Mouse (Mus musculus) adrenal gland, postnatal 10 days (tissue): ENCODE data around the gene Olfr837. TPM values are rescaled to one million over a fixed set of nuclear protein-coding genes. Genes with fewer than 3 reads are reported as not detected.
"Not testable (repeated sequence)": the region's sequence is repeated elsewhere in the genome, so short reads cannot be mapped to it uniquely, and the experiment has no call there.

Experiments
- DNase-seq: peaks from one replicate; pipeline ENCODE4 v3.0.0; 2021; ENCODE audit warnings: mixed read lengths
- long read RNA-seq, 2 experiments: library from polyadenylated mRNA; stranded (forward); transcript quantifications; one replicate each; pipeline ENCODE4 v2.0.0; 2021
- total RNA-seq, 2 experiments: library from RNA; stranded (reverse); gene quantifications; 2 replicates each; pipeline ENCODE4 v1.2.3; 2021

The Olfr837 gene
- total RNA-seq = not detected
- long read RNA-seq, experiment 1 = 0 reads
- long read RNA-seq, experiment 2 = 0 reads

DNA sequence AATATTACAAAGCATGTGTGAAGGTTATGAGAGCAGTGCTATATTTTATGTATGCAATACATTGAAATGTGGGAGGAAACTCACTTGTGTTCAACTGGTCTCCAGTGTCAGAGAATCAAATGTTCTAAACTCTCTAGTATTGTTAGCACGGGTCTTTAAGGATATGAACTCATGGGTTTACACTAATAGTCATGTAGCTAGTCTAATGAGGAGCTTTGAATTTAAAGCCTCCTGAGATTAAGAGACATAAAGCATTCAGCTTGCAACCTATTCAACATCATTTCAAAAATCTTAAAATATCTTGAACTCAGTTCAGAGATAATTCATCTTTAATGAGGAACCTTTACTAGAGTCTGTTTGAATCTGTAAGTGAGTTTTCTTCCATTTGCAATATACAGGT, at the start of gene Olfr837:
Olfr837 (plus strand) TSS at position 301 of the 400 bp plus-strand sequence.
- DNase-seq = no peak

DNA sequence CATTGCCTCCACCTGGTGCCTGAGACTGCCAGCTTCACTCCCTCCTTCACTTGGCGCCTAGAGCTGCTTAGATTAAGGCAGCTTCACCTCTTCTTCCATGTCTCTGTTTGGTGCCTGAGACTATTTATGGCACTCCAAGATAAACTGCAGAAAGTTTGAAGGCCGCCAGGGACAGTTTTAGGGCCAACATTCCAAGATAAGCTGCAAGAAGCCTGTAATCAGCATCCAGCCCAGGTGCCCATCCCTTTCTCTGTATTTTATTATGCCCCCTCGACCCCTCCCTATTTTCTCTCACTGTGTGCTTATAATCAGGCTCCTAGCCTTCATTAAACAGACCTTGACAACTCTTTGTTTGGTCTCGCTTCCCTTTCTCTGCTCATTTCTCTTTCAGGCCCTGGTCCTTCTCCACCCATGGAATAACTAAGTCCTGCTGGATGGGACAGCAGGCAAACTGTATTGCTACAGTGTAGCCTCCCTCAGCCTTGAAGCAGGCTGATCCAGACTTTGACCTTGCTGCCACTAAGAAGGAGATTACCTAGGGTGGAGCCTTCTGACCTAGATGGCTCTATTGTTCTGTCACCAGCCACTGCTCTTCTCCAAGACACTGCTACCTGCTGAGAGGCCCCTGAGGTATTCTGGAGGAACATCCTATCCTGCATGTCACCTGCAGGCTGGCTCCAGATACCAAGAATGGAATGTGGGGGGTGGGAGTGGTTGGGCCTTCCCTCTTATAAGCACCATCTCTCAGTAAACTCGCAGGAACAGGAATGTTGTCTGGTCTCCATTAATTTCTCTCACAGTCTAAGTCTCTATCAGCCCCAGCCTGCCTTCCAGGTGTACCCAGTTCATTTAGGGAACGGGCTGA, 43.0 kb upstream of the Olfr837 start:
- DNase-seq = not testable (repeated sequence)

DNA sequence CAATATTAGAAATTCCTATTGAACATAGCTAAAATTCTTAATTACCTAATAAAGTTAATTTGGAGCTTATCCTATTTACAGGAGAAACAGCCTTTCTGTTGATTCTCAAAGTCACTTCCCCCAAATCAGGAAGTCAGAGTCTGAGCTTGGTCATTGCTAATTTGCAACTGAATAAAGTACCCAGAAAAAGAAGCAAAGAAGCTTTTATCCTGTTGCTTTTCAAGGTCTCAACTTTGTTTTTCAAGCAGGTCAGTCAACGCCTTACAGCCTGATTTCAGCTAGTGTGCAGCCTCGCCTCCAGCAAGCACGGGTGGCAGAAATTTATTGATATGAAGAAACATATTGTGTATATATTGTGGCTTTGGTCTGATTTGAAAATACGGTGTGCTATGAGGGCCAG, 38.8 kb upstream of the Olfr837 start:
- no peak for DNase-seq

DNA sequence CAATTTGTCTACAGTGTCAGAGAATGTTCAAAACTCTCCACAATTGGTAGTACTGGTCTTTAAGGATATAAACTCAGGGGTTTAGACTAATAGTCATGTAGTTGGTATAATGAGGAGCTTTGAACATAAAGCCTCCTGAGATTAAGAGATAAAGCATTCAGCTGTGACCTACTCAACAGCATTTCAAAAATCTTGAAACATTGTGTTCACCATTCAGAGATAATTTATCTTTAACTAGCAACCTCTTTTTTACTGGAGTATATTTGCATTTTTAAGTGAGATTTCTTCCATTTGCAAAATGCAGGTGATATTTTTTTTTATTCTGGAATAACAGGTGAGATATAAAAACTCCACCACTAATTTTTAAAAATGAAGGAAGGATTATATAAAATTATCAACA, 16.0 kb upstream of the Olfr837 start, which contains the start of gene Olfr836:
Olfr836 (plus strand) TSS at position 301 of the 400 bp plus-strand sequence.
- DNase-seq = no peak

DNA sequence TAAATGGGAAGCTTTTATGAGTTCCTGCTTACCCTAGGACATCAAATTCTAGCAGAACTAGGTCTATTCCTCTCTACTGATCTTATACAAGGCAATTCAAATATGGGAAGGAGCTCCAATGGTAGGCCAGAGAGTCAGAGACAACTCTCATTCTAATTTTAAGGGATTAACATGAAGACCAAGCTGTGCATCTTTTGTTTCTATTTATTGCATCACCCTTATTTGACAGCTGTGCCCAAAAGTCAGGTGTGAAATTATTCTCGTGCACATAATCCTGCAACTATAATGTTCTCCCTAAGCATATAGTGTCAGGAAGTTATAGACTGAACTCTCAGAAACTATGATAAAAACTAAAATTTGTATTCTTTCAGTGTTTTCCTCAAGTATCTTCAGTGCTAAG, 41.1 kb downstream of the Olfr837 start, which contains the start of gene Olfr839-ps1:
Olfr839-ps1 (minus strand) TSS at position 101 of the 400 bp plus-strand sequence.
- no peak for DNase-seq

Other genes starting within 250 kb of the Olfr837 start
- not detected for gene Olfr832, start 199.2 kb upstream of the Olfr837 start, total RNA-seq
- not detected for gene Olfr834, start 148.3 kb upstream of the Olfr837 start, total RNA-seq
- not detected for gene Olfr835, start 103.6 kb upstream of the Olfr837 start, total RNA-seq
- gene Olfr836, start 15.9 kb upstream of the Olfr837 start, total RNA-seq = not detected
- gene Olfr839-ps1, start 41.0 kb downstream of the Olfr837 start, total RNA-seq = under 1 TPM in 1 of 2 experiments, not detected in 1; 0.03 TPM
- not detected for gene Olfr843, start 115.7 kb downstream of the Olfr837 start, total RNA-seq
- gene Olfr844, start 180.0 kb downstream of the Olfr837 start, total RNA-seq = not detected
- gene Olfr845, start 200.1 kb downstream of the Olfr837 start, total RNA-seq = not detected
- not detected for gene Olfr846, start 227.7 kb downstream of the Olfr837 start, total RNA-seq
- gene Olfr847, start 242.4 kb downstream of the Olfr837 start, total RNA-seq = not detected